Mouse (Mus musculus): ENCODE measurements around the gene Ctdnep1. TPM values are rescaled to one million over a fixed set of nuclear protein-coding genes. Genes with fewer than 3 reads are reported as not detected.

The Ctdnep1 gene
- polyA plus RNA-seq, 1 experiment from 2014 or later = 23.4 TPM

DNA sequence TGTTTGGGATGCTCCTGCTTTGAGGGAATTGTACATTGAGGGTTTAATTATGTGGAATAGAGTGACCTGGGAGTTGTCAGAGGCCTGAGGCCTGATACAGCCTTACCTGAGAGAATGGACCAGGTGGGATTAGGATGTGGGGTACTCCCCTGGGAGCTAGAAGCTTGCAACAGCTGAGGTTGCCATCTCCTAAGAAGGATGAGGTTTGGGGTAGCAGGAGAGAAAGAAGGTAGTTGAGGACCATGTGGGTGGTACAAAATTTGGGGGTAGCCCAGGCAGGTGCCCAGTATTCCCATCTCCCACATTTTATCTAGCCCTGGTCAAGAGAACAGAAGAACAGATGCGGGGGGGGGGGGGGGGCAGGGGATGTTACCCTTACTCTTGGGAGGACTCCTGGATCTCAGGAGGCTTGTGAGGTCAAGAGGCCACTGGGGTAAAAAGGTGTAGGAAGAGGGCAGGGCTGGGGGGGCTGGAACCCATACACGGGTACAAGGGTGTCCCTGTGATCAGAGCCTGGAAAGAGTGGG is 38.6 kb downstream of the Ctdnep1 start:
- Histone ChIP-seq H3K36me3 (replicated peaks) (no peaks in the 10 kb centered on the region), H3K9me3 (no peaks in the 10 kb centered on the region), H3K4me1 (peaks cover 97% of the 10 kb centered on the region), H3K4me3 (peak overlapping the region; percentile 77), H3K27me3 (ENCODE audit: poor library complexity, severe bottlenecking) (no peaks in the 10 kb centered on the region), H3K27ac (peak overlapping the region; percentile 96)
- whole genome bisulfite sequencing = 26% methylated on average over 2 of the region's 2 CpGs
- no peak for DNase-seq (ENCODE audit: extremely low spot score, low spot score)

DNA sequence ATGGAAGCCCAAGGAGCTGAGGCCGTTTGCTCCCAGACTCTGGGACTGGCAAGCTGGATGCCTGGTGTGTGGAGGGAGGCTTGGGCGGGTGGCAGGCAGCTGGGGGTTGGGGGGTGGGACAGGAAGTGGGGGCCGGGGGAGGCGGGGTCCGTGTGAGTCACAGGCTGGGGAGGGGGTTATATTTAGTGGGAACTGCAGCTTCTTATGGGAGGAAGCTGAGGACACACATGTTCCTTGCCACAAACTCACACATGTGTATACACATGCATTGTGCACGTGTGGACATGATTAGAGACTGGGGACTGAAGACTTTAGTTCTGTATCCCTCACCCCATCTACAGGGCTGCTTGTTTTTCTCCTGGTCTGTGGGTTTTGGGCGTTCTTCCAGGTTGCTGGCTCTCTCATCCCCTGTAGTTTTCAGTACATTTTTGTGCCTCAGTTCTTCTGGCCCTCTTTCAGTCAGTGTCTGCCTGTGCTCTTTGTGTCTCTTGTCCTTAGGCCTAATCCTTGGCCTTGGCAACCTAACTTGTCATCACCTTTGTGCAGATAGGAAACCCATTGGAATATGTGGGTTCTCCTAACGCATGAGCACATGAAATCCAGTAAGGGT is 39.2 kb downstream of the Ctdnep1 start:
- no peaks in the 10 kb centered on the region for H3K27me3 ChIP-seq (ENCODE audit: poor library complexity, severe bottlenecking)
- H3K36me3 ChIP-seq (replicated peaks) = no peaks in the 10 kb centered on the region
- WGBS = 14% methylated on average over 8 of the region's 8 CpGs
- peaks cover 97% of the 10 kb centered on the region for H3K4me1 ChIP-seq
- H3K27ac ChIP-seq = peak overlapping the region; percentile 96
- no peaks in the 10 kb centered on the region for H3K9me3 ChIP-seq
- peak overlapping the region; percentile 77 for H3K4me3 ChIP-seq
- no peak for DNase-seq (ENCODE audit: extremely low spot score, low spot score)

DNA sequence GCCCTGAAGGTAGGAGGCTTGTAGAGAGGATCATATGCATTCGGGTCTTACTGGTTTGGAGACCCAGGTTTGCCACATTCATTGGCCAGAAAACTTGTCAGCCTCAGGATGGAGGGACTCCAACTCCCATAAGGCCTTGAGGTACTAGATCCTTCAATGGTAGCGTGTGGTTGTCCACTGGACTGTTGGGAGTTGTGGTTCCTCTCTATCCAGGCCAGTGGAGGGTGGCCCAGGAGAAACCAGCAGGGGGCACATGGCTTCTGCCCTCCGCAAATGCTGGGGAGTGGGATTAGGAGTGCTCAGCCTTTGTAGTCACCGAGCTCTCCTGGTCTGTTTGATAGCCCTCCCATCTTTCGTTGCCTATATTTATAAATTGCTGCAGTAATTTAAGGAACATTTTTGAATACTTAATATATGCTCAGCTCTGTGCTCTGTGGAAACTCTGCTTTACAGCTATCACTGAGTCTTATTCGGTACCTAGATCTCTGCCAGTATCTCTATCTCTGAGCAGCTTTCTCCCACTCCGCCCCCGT is 39.8 kb downstream of the Ctdnep1 start:
- Histone ChIP-seq H3K4me3 (peak overlapping the region; percentile 77), H3K36me3 (replicated peaks) (no peaks in the 10 kb centered on the region)
- under 1% methylated on average over 8 of the region's 8 CpGs for WGBS

DNA sequence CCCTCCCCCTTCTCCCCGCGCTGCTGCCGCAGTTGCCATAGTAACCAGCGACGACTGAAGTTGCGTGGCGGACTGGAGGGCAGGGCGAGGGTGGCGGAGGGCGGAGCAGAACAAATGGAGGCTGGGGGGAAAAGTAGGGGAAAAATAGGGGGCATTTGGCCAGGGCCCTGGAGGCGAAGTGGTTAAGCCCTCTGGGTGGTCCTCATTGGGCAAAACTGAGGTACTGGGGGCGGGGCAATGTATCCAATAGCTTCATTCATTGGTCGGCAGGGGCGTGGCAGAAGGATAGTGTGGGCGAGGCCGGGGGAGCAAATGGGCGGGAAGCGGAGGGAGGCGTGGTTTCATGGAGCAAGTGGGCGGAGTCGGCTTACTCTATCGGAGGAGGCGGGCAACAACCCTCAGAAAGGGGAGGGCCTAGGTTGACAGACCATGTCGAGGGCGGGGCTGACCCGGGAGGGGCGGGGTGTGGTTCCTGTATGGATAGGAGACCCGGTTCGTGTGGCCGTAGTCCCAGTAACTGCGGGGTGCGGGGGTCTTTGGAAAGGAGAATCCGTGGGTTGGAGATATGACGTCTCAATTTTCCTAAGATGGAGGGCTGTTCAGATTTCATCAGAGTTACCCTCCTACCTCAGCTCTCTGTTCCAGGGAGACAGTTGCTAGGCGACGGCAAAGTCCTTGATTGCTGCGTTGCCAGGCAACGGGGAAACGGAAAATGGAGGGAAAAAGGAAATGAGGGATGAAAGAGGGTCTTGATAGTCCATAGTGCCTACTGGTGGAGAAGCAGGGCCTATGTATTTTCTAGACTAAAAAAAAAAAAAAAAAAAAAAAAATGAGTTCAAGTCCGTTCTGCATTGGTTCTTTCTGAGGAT is 40.5 kb downstream of the Ctdnep1 start:
- H3K27me3 ChIP-seq (ENCODE audit: poor library complexity, severe bottlenecking) = no peaks in the 10 kb centered on the region
- peak overlapping the region; percentile 77 for H3K4me3 ChIP-seq
- peaks cover 100% of the 10 kb centered on the region for H3K4me1 ChIP-seq
- DNase-seq (ENCODE audit: extremely low spot score, low spot score) = peak; percentile 100
- peak overlapping the region; percentile 96 for H3K27ac ChIP-seq
- 2% methylated on average over 40 of the region's 40 CpGs for WGBS
- H3K36me3 ChIP-seq (replicated peaks) = no peaks in the 10 kb centered on the region
- H3K9me3 ChIP-seq = no peaks in the 10 kb centered on the region

More for the DNA sequence above, 39.8 kb downstream of the Ctdnep1 start:
- Histone ChIP-seq H3K9me3 (no peaks in the 10 kb centered on the region), H3K27ac (peak overlapping the region; percentile 96), H3K4me1 (peaks cover 97% of the 10 kb centered on the region), H3K27me3 (ENCODE audit: poor library complexity, severe bottlenecking) (no peaks in the 10 kb centered on the region)
- DNase-seq (ENCODE audit: extremely low spot score, low spot score) = peak; percentile 80

DNA sequence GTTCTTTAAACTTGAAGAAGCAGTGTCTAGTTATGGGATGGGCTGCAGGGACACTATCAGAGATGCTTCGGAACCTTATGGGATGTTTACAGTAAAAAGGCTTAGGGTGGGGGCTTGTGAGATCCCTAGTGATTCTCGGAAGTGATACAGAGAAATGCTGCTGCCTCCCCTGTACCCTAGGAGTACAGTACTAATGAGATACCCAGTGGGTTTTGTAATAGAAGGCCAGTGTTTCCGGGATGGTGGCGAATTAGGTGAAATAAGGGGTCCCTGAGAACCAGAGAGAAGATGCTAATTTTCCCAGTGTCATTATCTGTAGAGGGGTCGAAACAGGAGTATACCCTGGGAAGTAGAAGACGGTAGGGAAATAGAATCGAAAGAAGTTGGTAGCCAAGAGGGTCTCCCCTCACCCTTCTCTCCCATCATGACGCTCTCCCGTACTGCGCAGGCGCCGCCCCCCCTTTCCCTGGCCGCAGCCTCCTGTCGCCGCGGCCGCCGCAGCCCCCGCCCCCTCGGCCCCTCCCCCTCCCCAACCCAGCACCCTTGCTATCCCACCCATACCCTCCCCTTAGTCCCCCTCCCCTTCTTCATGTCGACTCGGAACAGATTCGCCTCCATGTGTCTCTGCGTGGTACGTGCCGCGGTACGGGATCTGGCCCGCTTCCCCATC is 42.7 kb downstream of the Ctdnep1 start:
- peaks cover 100% of the 10 kb centered on the region for H3K4me1 ChIP-seq
- H3K36me3 ChIP-seq (replicated peaks) = no peaks in the 10 kb centered on the region
- H3K4me3 ChIP-seq = peak overlapping the region; percentile 56
- peak; percentile 69 for DNase-seq (ENCODE audit: extremely low spot score, low spot score)
- no peaks in the 10 kb centered on the region for H3K9me3 ChIP-seq
- WGBS = 8% methylated on average over 20 of the region's 29 CpGs
- peak overlapping the region; percentile 84 for H3K27ac ChIP-seq
- H3K27me3 ChIP-seq (ENCODE audit: poor library complexity, severe bottlenecking) = no peaks in the 10 kb centered on the region

DNA sequence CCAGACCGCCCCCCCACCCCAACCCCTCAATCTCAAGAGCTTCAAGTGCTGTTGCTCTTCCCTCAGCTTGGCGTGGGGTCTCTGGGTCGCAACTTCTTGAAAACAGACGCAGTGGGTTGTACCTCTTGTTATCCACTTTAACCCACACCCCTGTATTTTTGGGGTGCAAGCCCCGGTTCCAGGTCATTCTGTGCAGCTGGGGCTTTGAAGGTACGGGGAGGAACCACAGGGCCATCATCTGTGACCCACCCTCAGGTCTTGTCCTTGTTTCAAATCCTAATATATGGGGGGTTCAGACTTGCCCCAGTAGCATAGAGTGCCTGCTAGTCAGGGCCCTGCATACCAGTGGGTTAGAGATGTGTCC is 43.2 kb downstream of the Ctdnep1 start:
- DNase-seq (ENCODE audit: extremely low spot score, low spot score) = no peak
- Histone ChIP-seq H3K4me1 (peaks cover 100% of the 10 kb centered on the region), H3K9me3 (no peaks in the 10 kb centered on the region), H3K27ac (peak overlapping the region; percentile 84), H3K4me3 (peak overlapping the region; percentile 56), H3K27me3 (ENCODE audit: poor library complexity, severe bottlenecking) (no peaks in the 10 kb centered on the region), H3K36me3 (replicated peaks) (no peaks in the 10 kb centered on the region)
- 18% methylated on average over 6 of the region's 6 CpGs for WGBS

DNA sequence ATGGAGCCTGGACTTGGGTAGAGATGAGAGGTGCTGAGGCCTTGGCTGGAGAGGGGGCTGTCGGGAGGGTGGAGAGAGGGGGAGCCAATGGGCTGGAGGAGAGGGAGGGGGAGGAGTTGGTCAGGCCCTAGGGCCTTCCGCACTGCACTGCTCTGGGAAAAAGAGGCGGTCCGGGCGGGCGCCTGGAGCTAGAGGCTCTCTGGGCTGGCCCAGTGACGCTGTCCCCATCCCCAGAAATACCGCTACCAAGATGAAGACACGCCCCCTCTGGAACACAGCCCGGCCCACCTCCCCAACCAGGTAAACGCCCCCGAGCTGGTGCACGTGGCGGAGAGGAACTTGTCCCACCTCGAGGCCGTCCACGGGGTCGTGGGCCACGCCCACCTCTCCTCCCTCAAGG is 45.7 kb downstream of the Ctdnep1 start:
- peak; percentile 78 for DNase-seq (ENCODE audit: extremely low spot score, low spot score)
- under 1% methylated on average over 19 of the region's 19 CpGs for whole genome bisulfite sequencing

DNA sequence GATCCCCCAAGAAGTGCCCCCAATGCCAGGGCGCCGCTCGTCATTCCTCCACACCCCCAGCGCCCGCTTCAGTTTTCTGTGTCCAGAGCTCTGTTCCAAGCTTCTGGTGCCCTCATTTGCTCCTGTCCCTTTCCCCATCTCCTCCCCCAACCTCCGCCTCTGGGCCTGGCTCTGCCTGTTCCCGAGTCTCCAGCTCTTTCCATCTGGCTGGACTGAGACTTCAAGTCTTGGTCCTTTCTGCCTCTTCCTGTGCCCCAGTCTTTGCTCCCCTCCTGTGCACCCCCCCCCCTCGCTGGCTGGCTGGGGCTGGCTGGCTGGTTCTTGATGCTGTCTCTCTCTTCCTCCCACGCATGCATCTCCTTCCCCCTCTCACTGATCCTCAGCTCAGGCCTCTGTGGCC is 46.4 kb downstream of the Ctdnep1 start:
- Histone ChIP-seq H3K27me3 (ENCODE audit: poor library complexity, severe bottlenecking) (no peaks in the 10 kb centered on the region), H3K4me1 (peaks cover 89% of the 10 kb centered on the region), H3K36me3 (replicated peaks) (peaks cover 22% of the 10 kb centered on the region), H3K27ac (peak overlapping the region; percentile 85), H3K4me3 (peak overlapping the region; percentile 48), H3K9me3 (no peaks in the 10 kb centered on the region)
- DNase-seq (ENCODE audit: extremely low spot score, low spot score) = no peak
- whole genome bisulfite sequencing = 40% methylated on average over 9 of the region's 9 CpGs

More for the DNA sequence above, 45.7 kb downstream of the Ctdnep1 start:
- peak overlapping the region; percentile 48 for H3K4me3 ChIP-seq
- no peaks in the 10 kb centered on the region for H3K27me3 ChIP-seq (ENCODE audit: poor library complexity, severe bottlenecking)
- H3K27ac ChIP-seq = peak overlapping the region; percentile 85
- H3K36me3 ChIP-seq (replicated peaks) = peaks cover 15% of the 10 kb centered on the region
- H3K4me1 ChIP-seq = peaks cover 96% of the 10 kb centered on the region
- H3K9me3 ChIP-seq = no peaks in the 10 kb centered on the region

DNA sequence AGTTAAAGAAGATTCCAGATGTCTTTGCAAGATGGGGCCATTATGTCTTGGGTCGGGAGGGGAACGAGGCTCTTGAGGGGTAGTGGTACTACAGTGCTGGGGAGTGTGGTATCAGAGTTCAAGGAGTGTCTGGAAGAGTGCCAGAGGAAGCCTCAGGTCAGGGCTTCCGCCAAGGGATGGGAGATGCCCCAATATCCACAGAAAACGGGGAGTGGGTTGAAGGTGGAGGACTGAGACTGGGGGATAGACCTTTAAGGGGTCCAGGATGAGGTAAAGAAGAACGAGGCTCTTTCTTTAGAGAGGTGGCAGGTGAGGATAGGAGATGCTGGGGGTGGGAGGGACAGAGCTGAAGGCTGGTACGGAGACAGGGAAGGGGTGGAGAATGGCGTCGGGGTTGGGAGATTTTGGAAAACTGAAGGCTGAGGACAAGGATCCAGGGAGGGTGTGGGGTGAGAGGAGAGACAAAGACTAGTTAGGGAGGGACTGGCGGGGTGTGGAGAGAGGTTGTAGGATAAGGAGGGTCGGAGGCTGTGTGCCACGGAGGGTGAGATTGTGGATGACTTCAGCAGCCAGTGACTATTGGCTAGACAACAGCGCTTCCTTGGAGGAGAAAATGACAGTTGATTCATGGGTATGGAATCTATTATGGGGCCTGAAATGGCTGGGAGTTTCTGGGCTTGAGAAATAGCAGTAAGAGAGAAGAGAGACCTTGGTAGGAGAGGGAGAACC is 47.6 kb downstream of the Ctdnep1 start:
- Histone ChIP-seq H3K36me3 (replicated peaks) (peaks cover 34% of the 10 kb centered on the region), H3K9me3 (no peaks in the 10 kb centered on the region), H3K4me1 (peaks cover 78% of the 10 kb centered on the region), H3K27ac (peak overlapping the region; percentile 85), H3K4me3 (peak overlapping the region; percentile 48), H3K27me3 (ENCODE audit: poor library complexity, severe bottlenecking) (no peaks in the 10 kb centered on the region)
- WGBS = 30% methylated on average over 12 of the region's 12 CpGs
- no peak for DNase-seq (ENCODE audit: extremely low spot score, low spot score)

DNA sequence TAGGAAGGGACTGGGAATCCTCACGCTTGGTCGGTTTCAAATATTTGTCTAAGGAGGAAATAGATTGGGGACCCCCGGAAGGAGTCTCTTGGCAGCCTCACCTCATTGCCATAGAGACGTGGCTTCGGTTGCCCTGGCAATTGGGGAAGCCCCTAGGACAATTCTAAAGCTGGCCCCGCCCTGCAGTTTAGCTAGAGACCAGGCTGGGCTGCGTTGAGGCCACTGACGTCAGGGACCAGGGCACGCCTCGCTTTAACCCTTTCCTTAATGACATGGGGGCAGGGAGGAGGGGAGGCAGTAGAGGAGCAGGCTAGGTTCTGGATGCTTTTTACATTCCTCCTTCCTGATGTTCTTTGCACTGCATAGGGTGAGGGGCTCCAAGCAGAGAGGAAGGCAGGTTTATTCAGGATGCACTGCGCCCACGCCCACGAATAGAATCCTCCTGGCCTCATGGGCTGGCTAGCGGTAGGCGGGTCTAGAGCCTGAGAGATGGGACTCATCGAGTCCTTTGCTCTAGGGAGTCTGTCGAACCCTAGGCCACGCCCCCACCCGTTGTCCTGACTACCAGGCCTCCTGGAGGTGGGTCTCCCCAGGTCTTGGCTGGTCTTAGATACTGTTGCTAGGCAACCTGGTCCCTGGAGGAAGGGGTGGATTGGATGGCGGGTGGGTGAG is 48.3 kb downstream of the Ctdnep1 start:
- 0% methylated on average over 20 of the region's 20 CpGs for WGBS
- peak; percentile 98 for DNase-seq (ENCODE audit: extremely low spot score, low spot score)
- peak overlapping the region; percentile 48 for H3K4me3 ChIP-seq
- peak overlapping the region; percentile 85 for H3K27ac ChIP-seq
- no peaks in the 10 kb centered on the region for H3K9me3 ChIP-seq
- peaks cover 71% of the 10 kb centered on the region for H3K4me1 ChIP-seq
- no peaks in the 10 kb centered on the region for H3K27me3 ChIP-seq (ENCODE audit: poor library complexity, severe bottlenecking)
- peaks cover 41% of the 10 kb centered on the region for H3K36me3 ChIP-seq (replicated peaks)

DNA sequence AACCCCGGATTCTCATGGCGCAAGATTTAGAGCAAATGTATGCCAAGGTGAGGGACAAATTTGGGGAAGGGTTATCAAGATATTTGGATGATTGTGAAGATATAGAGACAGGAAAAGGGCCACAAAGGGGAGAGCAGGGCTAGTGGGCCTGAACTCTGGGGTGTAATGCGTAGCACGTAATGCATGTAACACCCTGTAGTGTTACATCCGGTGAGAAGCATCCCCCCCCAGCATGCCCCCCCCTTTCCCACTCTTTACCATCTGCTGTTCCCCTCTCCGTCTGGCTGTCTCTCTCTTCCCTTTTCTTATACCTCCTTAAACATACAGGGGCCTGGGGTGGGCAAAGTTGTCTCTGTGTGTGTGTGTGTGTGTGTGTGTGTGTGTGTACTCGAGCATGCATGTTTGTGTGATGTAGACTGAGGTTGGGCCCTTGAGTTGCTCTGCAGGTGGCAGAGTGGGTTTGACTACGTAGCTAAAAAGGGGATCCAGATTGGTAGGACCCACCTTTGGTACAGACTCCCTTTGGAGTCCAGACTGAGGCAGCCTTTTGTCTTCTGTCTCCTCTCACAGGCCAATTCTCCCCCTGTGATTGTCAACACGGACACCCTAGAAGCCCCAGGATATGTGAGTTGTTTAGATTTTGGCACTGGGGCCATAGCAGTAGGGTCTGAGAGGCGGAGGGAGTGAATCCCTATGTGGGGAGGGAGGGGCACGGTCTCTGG is 49.0 kb downstream of the Ctdnep1 start:
- WGBS = 44% methylated on average over 11 of the region's 11 CpGs
- peak overlapping the region; percentile 85 for H3K27ac ChIP-seq
- peak overlapping the region; percentile 48 for H3K4me3 ChIP-seq
- H3K27me3 ChIP-seq (ENCODE audit: poor library complexity, severe bottlenecking) = no peaks in the 10 kb centered on the region
- no peak for DNase-seq (ENCODE audit: extremely low spot score, low spot score)
- peaks cover 48% of the 10 kb centered on the region for H3K36me3 ChIP-seq (replicated peaks)
- peaks cover 63% of the 10 kb centered on the region for H3K4me1 ChIP-seq
- no peaks in the 10 kb centered on the region for H3K9me3 ChIP-seq

All from forebrain, embryonic 10.5 days (tissue).